Mouse (Mus musculus) kidney, adult 2 months (tissue): ENCODE data around the gene Lamtor1. TPM values are rescaled to one million over a fixed set of nuclear protein-coding genes. Genes with fewer than 3 reads are reported as not detected.
A peak's percentile ranks its signal among the peaks of the same experiment; 100 is the strongest.

Source experiments
- DNase-seq: peaks from one replicate; pipeline ENCODE4 v3.0.0; 2021
- H3K27ac ChIP-seq: fragments of 200-500 bp; 2 replicates; pipeline ENCODE4 v1.5.1; 2012; ENCODE audit warnings: low read depth, low read length, control low read depth, inconsistent platforms; ENCODE audit not compliant: insufficient read depth
- H3K27me3 ChIP-seq: fragments of 200-500 bp; replicated peaks from 2 replicates; pipeline ENCODE4 v1.6.1; 2012; ENCODE audit warnings: mild to moderate bottlenecking, moderate library complexity, low read length, inconsistent platforms; ENCODE audit not compliant: control insufficient read depth, insufficient read depth
- H3K36me3 ChIP-seq: fragments of 200-500 bp; 2 replicates; pipeline ENCODE4 v1.6.1; 2012; ENCODE audit warnings: mild to moderate bottlenecking, moderate library complexity, low read length, inconsistent platforms; ENCODE audit not compliant: control insufficient read depth, insufficient read depth
- H3K4me1 ChIP-seq: fragments of 200-500 bp; 2 replicates; pipeline ENCODE4 v1.6.1; 2011; ENCODE audit warnings: low read length; ENCODE audit not compliant: control insufficient read depth, insufficient read depth
- H3K4me3 ChIP-seq: fragments of 200-500 bp; 2 replicates; pipeline ENCODE4 v1.5.1; 2011; ENCODE audit warnings: mild to moderate bottlenecking, low read depth, low read length, control low read depth; ENCODE audit not compliant: insufficient read depth
- CTCF ChIP-seq: fragments of 200-500 bp; conservative IDR thresholded peaks from 2 replicates; pipeline ENCODE4 v1.5.1; 2011; ENCODE audit warnings: low read depth, mild to moderate bottlenecking, control low read depth, low read length, moderate library complexity, mixed read lengths; ENCODE audit not compliant: insufficient read depth, insufficient read length
- POLR2A ChIP-seq: fragments of 200-500 bp; IDR thresholded peaks from one replicate; pipeline ENCODE4 v1.6.1; 2011; ENCODE audit warnings: low read depth, low read length, control low read depth
- WGBS: fragments of 180-500 bp; shearing (Covaris S2); methylation state at CpG from one replicate; pipeline ENCODE4 v1.1.7; 2018; 5-methylcytosine and 5-hydroxymethylcytosine counted together
- polyA plus RNA-seq: library from polyadenylated mRNA; depleted of rRNA; stranded (reverse); fragments of >200 nt; gene quantifications from 2 replicates; pipeline ENCODE4 v1.2.3, GENCODE M21; 2012

Lamtor1 gene
- polyA plus RNA-seq, 1 experiment = 267 TPM

DNA sequence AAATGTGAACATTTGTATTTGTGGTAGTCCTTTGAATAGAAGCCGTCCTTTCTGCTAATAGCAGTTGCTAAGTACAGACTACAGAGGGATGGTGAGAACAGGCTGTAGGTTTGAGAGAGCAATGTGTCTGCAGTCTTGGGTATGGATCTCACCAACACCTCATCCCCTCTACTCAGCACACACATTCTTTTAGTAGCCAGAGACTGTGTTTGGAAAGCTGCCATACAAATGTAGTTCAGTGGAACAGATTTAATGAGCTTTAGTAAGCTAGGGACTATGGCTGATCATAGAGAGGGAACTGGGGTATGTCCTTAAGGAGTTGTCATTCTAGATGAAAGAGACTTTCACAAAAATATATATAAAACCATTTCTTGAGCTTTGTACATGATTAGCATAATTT is 61.6 kb downstream of the Lamtor1 start:
- Histone ChIP-seq H3K4me3 (no peak overlapping the region), H3K36me3 (no peaks in the 10 kb centered on the region), H3K27me3 (no peaks in the 10 kb centered on the region), H3K4me1 (peaks cover 20% of the 10 kb centered on the region), H3K27ac (no peak overlapping the region)
- peak; percentile 47 for DNase-seq
- 88% methylated on average over 1 of the region's 1 CpGs for WGBS
- TF ChIP-seq CTCF = no peak
- no peak for TF ChIP-seq POLR2A

DNA sequence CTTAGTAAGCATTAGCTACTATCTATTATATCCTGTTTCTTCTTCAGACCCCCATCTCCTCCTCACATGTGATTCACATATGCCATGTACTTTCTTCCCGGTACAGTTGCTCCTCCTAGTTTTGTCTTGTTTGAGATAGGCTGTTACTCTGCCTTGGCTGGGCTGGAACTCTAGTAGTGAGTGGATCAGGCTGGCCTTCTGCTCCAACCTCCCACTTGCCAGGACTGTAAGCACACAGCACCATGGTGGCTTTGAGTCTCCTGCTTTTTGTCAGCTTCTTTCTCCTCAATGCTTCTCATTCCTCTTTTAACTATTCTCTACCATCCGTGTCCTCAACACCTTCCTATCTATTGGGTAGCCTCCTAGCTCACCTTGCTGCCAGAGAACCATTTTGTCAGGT is 63.0 kb downstream of the Lamtor1 start:
- WGBS = 57% methylated on average over 2 of the region's 2 CpGs
- no peak for TF ChIP-seq CTCF
- TF ChIP-seq POLR2A = no peak
- Histone ChIP-seq H3K27ac (peak overlapping the region; percentile 3; the same call in 1 of the 2 replicates), H3K4me1 (peaks cover 33% of the 10 kb centered on the region), H3K27me3 (no peaks in the 10 kb centered on the region), H3K36me3 (no peaks in the 10 kb centered on the region), H3K4me3 (no peak overlapping the region)
- no peak for DNase-seq

DNA sequence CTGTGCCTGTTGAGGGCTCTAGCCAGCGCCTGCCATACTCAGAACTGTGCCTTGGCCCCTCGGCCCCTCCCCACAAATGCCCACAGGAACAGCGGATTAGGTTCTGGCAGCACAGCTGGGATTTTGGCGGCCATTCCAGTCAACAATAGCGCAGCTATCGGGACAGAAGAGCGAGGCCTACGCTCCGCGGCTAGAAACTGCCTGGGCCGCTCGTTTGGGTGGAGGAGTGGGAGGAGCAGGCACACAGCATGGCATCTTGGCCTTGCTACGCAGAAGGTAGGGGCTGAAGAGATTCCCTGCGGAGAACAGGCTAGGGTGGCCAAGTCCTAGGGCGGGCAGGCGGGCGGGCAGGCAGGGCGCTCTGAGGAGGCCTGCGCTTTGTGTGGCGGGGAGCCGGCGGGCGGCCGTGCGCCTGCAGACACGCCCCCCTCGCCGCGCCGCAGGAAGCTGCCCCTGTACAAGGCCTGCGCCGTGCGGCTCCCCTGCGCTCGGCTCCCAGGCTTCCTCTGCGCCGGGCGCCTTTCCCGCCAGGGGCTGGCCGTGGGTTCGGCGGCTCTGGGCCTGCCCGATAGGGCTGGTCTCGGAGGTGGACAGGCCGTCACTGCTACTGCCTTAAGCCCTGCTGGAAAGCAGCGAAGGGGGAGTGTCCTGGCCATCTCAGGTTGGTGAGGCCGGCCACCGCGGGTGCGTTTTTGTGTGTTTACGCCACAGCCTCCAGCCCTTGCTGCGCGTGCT is 64.2 kb downstream of the Lamtor1 start:
- H3K4me1 ChIP-seq = peaks cover 33% of the 10 kb centered on the region
- H3K4me3 ChIP-seq = peak overlapping the region; percentile 80
- DNase-seq = peak; percentile 92
- no peaks in the 10 kb centered on the region for H3K36me3 ChIP-seq
- no peak for TF ChIP-seq CTCF
- TF ChIP-seq POLR2A = peak; percentile 27
- peak overlapping the region; percentile 90 for H3K27ac ChIP-seq
- WGBS = under 1% methylated on average over 48 of the region's 53 CpGs
- H3K27me3 ChIP-seq = no peaks in the 10 kb centered on the region

DNA sequence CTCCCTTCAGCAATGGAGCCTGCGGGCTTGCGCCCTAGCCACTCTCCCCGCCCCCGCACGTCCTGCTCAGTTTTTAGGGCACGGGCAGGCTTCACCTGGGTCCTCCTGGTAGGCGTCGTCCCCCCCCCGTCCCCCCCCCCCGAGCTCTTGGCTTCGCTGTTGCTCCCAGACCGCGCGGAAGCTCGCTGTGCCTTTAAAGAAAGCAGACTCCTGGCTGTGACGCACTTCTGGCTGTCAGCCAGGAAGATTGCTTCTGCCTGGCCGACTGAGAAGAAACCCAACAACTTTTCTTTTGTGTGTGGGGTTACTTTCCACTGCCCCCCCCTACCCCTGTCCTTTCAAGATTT is 64.7 kb downstream of the Lamtor1 start:
- Histone ChIP-seq H3K27me3 (no peaks in the 10 kb centered on the region), H3K27ac (peak overlapping the region; percentile 96), H3K4me3 (peak overlapping the region; percentile 80), H3K36me3 (no peaks in the 10 kb centered on the region), H3K4me1 (peaks cover 36% of the 10 kb centered on the region)
- TF ChIP-seq CTCF (no peak), POLR2A (no peak)
- 0% methylated on average over 17 of the region's 17 CpGs for WGBS
- DNase-seq = peak; percentile 97

DNA sequence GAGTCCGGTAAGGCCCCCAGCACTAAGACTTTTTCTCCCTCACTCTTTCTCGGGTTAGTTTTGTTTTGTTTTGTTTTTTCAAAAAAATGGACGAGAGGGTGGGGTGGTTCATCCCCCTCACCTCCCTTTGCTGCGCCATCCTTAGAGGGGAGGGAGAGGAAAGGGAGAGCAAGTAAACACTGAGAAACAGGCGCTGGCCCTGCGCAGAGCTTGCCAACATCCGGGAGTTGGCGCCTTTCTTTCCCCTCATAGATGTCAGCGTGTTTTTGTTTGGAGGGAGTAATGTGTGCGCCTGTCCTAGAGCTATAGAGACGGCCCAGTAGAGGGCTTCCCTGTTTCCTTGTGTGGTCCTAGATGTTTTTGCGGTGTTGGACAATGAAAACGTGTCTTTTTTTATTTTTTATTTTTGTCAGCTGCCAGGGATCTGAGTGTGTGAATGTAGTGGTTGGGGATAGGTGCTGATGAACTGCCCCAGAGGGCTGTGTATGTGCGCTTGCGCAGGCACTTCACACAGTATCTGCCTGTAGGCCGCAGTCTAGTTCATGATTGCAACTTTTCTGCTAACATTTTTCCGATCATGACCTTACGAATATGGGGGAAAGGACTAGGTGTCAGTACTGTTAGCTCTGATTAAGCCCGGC is 65.2 kb downstream of the Lamtor1 start:
- H3K36me3 ChIP-seq = no peaks in the 10 kb centered on the region
- TF ChIP-seq CTCF (no peak), POLR2A (no peak)
- H3K27me3 ChIP-seq = no peaks in the 10 kb centered on the region
- 1% methylated on average over 19 of the region's 19 CpGs for whole genome bisulfite sequencing
- H3K27ac ChIP-seq = peak overlapping the region; percentile 96
- peak overlapping the region; percentile 80 for H3K4me3 ChIP-seq
- peak; percentile 86 for DNase-seq
- H3K4me1 ChIP-seq = peaks cover 32% of the 10 kb centered on the region

DNA sequence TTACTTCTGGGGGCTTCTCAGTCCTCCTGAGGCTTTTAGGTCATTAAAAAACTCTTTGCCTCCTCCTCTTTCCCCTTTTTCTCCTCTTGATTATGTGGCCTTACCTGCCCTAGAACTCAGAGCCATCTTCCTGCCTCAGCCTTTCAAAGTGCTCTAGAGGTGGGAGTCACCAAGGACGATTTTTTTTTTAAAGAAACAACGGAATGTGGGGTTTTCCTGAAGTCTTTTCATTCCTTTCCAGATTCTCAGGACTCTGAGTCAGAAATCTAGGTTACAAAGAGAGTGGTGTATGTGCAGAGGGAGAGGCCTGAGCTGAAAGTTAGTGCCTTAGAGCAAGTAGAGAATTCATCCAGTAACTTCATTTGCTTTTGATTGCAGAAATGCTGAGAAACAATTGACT is 66.0 kb downstream of the Lamtor1 start:
- Histone ChIP-seq H3K4me1 (peaks cover 32% of the 10 kb centered on the region), H3K36me3 (no peaks in the 10 kb centered on the region), H3K27ac (peak overlapping the region; percentile 96), H3K4me3 (peak overlapping the region; percentile 80), H3K27me3 (no peaks in the 10 kb centered on the region)
- no peak for TF ChIP-seq POLR2A
- TF ChIP-seq CTCF = no peak
- 17% methylated on average over 2 of the region's 2 CpGs for WGBS
- no peak for DNase-seq

DNA sequence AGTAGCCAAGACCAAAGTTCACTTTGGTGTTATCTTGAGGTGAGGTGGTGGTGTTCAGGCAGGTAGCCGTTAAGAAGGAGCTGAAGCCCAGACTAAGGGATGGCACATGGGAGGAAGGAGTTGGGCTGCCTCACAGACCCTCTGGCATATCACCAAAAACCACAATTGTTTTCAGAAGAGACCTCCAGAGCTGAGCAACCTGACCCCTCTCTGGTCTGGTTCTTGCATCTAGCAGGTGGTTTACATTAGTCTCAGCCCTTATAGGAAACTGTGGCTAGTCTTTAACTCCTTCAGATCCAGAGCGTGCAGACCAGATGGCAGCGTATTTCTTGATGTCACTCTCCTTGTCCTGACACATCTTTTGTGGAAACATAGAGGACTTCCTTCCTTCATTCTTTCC is 68.0 kb downstream of the Lamtor1 start:
- no peak for TF ChIP-seq POLR2A
- no peak for TF ChIP-seq CTCF
- H3K36me3 ChIP-seq = peaks cover 2% of the 10 kb centered on the region; the same call in 1 of the 2 replicates
- H3K27me3 ChIP-seq = no peaks in the 10 kb centered on the region
- H3K4me3 ChIP-seq = no peak overlapping the region
- 63% methylated on average over 3 of the region's 3 CpGs for WGBS
- H3K27ac ChIP-seq = no peak overlapping the region
- no peak for DNase-seq
- H3K4me1 ChIP-seq = peaks cover 31% of the 10 kb centered on the region
